Mouse (Mus musculus): ENCODE results near the gene Tekt4. TPM values are rescaled to one million over a fixed set of nuclear protein-coding genes. Genes with fewer than 3 reads are reported as not detected.

The Tekt4 gene
- not detected in 2 replicates for polyA plus RNA-seq (2012; ENCODE audit: low replicate concordance)

DNA sequence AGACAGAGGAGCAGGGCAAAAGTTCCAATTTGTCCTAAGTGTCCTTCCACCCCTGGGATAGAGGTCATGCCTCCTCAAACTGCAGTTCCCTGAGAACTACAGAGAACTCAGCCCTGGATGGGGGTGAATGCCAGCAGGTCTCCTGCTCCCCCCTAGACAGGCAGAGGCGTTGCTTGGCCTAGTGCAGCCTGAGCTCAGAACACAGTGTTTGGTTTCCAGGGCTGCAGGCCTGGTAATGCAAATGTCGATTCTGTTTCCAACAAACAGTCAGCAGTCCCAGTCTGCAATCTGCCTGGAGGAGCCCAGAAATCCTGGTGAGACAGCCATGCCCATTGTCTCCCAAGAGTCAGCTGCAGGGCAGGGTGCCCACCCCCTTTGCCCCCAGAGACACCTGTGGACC is at the start of gene Tekt4:
Gene Tekt4, plus strand, starts transcription at position 344 of the 400 bp plus-strand sequence.

DNA sequence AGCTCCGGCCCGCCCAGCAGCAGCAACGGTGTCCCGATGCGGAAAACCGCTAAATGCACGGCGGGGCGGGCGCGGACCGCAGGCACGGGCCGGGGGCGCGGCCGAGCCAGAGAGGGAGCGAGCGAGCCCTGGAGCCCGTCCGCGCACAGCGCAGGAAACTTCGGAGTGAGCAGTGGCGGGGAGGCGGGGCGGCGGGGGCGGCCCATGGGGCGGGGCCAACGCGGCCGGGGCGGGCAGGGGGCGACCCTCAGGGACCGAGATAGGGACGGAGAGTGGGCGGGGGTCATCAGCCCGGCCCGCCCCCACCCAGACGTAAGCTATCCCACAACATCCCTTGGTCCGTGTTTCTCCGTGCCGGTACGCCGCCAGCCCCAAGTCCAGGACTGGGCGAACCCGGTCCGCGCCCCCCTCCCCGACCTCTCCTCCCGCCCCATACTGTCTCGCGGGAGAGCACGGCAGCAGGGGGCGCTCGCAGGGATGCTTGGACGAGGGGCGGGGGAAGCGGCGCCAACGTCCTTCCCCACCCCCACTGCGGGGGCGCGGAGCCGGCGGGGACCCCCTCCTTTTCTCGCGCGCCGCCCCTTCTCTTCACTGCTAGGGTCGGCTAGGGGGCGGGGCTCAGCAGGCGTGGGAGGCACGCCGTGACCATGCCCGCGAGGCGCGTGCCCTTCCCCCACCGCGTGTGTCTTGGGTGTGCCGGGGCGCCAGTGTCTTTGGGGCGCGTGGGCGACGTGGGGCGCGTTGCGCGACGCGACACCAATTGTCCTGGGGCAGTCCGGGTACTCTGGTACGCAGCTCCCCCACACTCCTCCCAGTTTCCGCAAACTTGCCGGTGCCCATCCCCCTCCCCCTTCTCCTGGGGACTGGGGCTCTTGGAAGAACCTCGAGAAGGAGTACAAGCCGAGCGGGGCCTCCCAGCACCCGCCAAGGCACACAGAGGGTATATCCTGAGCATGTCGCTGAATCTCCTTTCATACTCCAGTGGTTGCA is 20.5 kb upstream of the Tekt4 start, which contains the start of gene Cacna1h:
Gene Cacna1h, minus strand, starts transcription at position 167 of the 990 bp plus-strand sequence.

DNA sequence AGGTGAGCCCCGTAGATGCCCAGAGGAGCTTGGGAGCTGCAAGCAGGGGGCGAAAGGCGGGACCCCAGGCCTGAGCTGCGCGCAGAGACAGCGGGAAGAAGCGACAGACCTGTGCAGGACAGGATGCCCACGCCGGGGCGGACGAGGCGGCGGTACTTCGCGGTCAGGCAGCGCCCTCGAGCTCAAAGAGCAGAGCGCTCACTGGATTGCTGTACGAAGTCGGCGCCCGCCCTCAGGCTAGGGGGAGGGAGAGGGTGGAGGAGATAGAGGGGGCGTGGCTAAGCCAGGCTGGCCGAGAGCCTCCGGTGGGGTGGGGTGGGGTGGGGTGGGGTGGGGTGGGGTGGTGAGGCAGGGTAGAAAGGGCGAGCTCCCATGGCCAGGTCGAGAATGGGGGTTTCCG is 42.6 kb downstream of the Tekt4 start, which contains the start of gene Sstr5:
Gene Sstr5, minus strand, starts transcription at position 276 of the 400 bp plus-strand sequence.

Other genes with a start within 250 kb of the Tekt4 start
- gene Gnptg, start 214.5 kb upstream of the Tekt4 start, polyA plus RNA-seq (2012; ENCODE audit: low replicate concordance) = 3.7 and 11.8 TPM in 2 replicates
- 10.5 and 15.0 TPM in 2 replicates for gene Tsr3, start 214.4 kb upstream of the Tekt4 start, polyA plus RNA-seq (2012; ENCODE audit: low replicate concordance)
- gene Baiap3, start 198.3 kb upstream of the Tekt4 start, polyA plus RNA-seq (2012; ENCODE audit: low replicate concordance) = 0.28 and 0.75 TPM in 2 replicates
- gene Ube2i, start 180.0 kb upstream of the Tekt4 start, polyA plus RNA-seq (2012; ENCODE audit: low replicate concordance) = 152 and 183 TPM in 2 replicates
- 0.39 TPM in 1 of 2 replicates, not detected in the other for gene Prss34, start 156.2 kb upstream of the Tekt4 start, polyA plus RNA-seq (2012; ENCODE audit: low replicate concordance)
- not detected in 2 replicates for gene Prss28, start 146.0 kb upstream of the Tekt4 start, polyA plus RNA-seq (2012; ENCODE audit: low replicate concordance)
- 0.60 and 0.61 TPM in 2 replicates for gene Prss29, start 136.0 kb upstream of the Tekt4 start, polyA plus RNA-seq (2012; ENCODE audit: low replicate concordance)
- gene Tpsab1, start 109.1 kb upstream of the Tekt4 start, polyA plus RNA-seq (2012; ENCODE audit: low replicate concordance) = 0.16 and 0.36 TPM in 2 replicates
- 0.93 and 1.2 TPM in 2 replicates for gene Tpsb2, start 88.3 kb upstream of the Tekt4 start, polyA plus RNA-seq (2012; ENCODE audit: low replicate concordance)
- not detected in 2 replicates for gene Tpsg1, start 85.3 kb upstream of the Tekt4 start, polyA plus RNA-seq (2012; ENCODE audit: low replicate concordance)
- 2.8 and 7.7 TPM in 2 replicates for gene Cacna1h, start 20.8 kb upstream of the Tekt4 start, polyA plus RNA-seq (2012; ENCODE audit: low replicate concordance)
- not detected in 2 replicates for gene Sstr5, start 42.7 kb downstream of the Tekt4 start, polyA plus RNA-seq (2012; ENCODE audit: low replicate concordance)
- gene Sox8, start 116.1 kb downstream of the Tekt4 start, polyA plus RNA-seq (2012; ENCODE audit: low replicate concordance) = 0.12 TPM in 1 of 2 replicates, not detected in the other
- 8.7 and 13.3 TPM in 2 replicates for gene Lmf1, start 124.5 kb downstream of the Tekt4 start, polyA plus RNA-seq (2012; ENCODE audit: low replicate concordance)

All from leukemia stem cell, adult 10-12 weeks (primary cell).